Mouse (Mus musculus) right cerebral cortex, adult 2 months (tissue): ENCODE measurements around the gene Dhrs11.

Experiments
- DNase-seq, 2 experiments: peaks; one replicate each; pipeline ENCODE4 v3.0.0; 2021 to 2022; ENCODE audit warnings: low spot score in 2 of 2

The Dhrs11 gene

DNA sequence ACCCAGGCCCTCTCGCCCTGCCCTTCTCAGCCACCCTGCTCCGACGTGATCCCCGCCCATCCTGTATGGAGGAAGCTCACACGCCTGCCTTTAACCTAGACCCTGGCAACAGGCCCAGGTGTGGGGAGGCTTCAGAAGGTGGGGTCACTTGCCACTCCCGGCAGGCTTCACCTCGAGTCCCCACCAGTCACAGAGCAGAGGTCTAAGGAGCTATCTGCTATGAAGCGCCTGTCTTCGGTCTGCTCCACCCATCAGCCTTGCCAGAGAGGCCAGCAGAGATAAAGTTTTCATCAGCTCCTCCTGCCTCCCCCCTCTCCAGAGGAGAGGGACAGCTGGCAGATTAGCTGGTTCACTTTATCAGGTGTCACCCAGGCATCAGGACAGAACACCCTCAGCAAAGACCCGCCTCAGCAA lies 5.3 kb downstream of the Dhrs11 start:
- no peak for DNase-seq

DNA sequence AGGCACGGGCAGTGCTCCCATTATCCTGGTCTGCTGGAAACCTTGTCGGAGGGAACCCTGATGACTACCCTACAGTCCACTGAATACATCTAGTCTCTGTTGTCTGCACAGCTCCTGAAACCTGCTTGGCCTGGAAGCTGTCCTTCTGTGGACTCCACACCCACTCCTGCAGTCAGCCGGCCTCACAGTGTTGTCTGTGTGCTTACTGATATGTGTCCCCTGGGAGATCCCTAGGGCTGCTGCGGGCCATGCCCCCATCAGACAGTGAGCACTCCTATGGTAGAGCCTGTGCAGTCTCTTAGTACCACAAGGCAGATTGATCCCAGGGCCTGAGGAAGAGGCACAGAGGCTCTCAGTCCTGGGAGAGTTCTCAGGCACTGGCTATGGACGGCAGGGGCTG lies 6.3 kb downstream of the Dhrs11 start:
- no peak for DNase-seq

DNA sequence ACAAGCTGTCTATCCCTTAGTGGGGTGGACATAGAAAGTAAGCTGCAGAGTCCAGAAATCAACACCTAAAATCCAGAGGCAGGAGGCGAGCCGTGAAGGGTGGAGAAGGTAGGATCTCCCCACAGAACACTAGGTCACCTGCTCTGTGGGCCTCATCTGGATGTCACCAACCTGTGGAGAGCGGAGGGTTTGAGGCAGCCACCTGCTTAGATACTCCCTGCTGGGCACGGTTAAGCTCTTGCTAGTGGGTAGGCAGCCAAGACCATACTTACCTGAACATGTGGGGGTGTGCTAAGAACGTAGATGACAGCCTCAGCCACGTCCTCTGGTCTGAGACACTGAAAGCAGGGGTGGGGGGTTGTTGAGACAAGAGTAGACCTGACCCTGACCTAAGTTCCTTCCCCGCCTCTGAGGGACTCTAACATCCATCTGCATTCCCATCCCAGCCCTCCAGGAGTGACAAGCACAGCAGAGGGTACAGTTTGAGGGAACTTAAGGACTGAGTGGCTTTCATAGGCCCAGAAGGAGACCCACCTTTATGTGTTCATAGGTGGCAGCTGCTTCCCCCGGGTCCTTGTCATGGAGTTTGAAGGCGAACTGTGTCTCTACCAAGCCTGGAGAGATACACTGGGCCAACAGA lies 7.5 kb downstream of the Dhrs11 start:
- DNase-seq, result no peak

DNA sequence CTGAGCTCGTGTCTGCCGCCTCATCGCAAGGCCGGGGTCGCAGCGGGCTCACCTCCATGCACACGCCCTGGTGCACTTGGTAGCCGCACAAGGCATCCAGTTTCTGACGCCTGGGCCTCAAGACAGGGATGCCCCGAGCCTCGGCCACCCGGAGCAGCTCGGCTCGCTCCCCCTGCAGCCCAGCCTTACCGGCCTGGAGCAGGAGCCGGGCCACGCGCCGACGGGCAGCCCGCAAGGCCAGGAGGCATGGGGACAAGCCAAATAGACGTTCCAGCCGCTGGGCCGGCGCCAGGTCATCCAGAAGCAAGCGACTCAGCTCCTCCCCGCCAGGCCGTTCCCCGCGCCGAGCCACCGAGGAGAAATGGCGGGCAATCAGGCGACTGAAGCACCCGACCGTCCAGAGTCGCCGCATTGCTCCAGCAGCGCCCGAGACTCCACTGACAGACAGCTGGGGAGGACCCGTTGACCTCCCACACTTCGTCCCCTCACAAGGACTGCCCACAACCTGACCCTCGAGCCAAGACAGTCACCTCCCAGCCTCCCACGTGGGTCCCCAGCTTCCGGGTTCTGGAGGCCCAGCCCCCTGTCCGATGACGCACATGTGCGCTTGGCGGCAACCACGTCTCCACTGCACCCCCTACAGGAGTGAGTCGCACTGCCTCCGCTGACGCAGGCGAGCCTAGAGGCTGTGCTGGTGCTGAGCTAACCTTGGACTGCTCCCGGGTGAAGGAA lies 9.7 kb downstream of the Dhrs11 start, which contains the start of gene Mrm1:
TSS of gene Mrm1 (minus strand) at position 555 of the 732 bp plus-strand sequence.
- DNase-seq, result peak; percentile 94

DNA sequence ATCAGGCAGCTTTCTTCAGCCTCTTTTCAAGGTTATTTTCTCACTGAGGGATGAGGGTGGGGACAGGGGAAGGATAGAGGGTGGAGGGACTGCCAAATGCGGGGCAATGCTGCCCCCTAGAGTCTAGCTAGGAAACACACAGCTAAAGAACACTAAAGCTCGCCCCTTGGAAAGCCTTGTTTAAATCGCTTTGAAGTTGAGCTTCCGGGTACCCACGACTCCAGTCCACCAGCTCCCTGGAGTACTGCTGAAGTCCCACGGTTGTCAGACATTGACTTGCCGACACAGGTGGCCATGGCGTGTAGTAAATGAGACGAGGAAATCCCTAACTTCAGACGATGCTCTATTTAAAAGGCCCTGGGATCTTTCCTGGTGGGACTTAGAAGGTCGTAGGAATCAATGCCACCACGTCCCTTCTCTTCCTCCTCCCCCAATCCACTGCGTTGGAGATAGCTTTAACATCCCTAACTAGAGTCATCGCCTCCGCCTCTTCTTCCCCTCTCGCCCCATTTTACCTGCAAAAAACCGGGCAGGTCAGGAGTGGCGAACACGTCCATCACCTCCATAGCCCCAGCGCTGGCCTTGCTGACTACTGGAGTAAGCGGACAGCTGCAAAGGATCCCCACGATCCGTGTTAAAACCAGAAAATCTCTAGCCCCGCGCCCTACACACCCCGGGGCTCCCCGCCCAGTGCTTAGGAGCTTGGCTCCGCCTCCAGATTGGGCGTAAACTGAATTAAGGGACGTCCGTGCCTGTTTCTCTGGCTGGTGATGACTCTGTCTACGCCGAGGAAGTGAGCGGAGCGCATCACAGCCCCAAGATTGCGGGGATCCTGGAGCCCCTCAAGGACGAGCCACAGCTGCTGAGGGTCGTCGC lies 10.5 kb downstream of the Dhrs11 start:
- peak; percentile 74 to 76 for DNase-seq

DNA sequence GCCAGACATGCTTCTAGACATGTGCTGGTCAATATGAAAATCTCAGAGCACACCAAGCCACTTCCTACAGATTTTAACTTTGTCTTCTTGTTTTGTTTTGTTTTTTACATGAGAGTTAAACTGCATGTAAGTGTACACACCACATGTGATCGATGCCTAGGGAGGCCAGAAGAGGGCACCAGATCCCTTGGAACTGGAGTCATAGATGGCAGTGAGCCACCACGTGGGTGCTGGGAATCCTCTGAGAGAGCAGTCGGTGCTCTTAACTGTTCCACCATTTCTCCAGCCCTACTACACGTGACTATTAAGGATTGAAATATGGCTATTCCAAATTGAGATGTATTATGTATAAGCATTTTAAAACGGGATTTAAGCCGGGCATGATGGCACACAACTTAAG lies 11.4 kb downstream of the Dhrs11 start:
- no peak for DNase-seq

DNA sequence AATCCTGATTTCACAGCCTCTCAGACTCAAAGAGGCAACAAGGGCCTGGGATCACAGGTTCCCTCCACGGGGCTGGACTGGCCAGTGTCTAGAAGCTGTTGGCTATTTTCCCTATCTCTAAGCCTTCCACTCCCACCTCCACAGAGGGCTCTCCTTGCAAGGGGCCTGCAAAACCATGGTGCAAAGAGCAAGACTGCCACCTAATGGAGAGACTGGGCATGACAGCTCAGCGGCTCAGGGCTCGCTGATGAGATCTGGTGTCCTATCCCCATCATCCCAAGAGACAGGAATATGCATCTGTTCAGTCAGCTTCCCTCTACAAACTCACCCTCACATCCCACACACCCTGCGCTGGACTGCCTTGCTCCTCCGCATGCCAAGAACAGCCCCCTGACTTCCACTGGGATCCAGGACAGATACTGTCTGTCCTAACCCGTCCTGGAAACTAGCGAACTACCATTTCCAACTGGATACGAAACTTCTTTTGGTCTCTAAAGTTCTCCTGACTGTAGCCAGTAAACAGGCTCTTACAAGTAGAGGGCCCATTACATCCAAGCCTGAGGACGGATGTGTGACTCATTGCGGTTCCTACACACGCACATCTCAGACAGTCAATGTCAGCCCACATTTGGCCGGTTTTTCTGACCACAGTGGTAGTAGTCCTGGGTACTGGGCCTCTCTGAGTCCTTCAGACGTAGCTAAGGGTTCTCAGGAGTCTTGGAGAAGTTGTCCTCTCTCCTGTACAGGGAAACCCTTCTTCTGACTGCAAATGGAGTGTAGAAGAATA lies 14.9 kb downstream of the Dhrs11 start:
- peak; percentile 82 to 84 for DNase-seq

DNA sequence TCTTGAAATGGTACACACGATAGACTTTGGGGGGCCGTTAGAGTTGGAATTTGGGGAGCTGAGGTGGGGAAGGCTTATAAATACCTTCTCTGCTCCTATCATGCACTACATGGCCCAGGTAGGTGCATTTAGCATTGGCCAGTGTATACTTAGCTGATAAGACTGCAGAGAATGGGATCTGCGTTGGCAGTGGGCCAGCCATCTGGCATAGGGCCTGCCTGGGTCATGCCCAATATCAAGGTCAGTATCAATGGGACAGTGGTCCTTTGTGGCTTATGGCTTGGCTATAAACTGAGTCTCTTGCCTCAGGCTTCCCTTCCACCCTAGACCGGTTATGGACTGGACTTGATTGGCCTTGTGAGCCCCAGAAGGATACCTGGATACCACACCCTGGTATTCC lies 24.4 kb downstream of the Dhrs11 start:
- DNase-seq, result no peak

DNA sequence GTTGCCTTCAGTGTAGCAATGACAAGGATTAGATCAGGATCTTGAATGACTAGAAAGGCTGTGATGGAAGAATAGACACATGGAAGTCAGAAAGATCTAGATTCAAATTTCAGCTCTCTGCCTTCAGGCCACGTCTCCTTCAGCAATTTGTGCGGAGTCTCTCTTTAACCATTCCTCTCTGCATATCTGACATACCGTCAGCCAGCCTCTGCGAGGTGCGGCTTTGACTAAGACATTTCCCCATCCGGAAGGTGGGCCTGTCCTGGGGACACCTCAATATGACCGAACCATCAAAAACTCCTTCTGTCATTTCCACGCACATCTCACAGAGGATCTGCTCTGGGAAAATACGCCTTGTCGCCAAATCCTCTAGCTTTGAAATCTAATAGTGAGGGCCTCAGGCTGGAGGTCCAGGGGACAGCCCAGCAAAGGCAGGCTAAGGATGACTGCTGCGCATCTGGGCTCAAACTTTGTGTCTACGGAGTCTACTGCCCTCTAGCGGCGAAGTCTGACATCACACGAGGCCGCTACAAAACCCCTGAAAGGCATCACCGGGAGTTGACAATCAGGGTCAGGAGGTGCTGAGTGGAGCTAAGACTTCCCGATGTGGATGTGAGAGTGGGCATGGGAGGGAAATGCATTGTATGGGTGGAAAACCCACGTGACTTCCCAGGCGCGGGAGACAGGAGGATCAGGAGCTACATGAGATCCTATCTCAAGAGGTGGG lies 31.0 kb downstream of the Dhrs11 start:
- peak; percentile 76 to 84 for DNase-seq

DNA sequence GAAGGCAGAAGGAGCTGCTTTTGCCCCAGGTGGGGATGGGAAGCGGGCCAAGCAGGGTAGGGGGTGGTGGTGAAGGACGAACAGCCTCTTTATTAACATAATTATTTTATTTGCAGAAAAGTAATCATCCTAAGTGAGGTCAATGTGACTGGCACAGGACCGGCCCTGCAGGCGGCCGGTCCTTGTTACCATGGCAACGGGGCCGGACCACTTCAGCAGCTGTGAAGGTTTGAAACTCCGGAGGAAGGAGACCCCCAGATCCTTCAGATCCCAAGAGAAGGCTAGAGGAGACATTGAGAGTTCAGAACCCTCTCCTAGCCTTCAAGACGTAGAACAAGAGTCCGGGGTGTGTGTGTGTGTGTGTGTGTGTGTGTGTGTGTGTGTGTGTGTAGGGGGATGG lies 31.8 kb downstream of the Dhrs11 start:
- DNase-seq, result no peak

DNA sequence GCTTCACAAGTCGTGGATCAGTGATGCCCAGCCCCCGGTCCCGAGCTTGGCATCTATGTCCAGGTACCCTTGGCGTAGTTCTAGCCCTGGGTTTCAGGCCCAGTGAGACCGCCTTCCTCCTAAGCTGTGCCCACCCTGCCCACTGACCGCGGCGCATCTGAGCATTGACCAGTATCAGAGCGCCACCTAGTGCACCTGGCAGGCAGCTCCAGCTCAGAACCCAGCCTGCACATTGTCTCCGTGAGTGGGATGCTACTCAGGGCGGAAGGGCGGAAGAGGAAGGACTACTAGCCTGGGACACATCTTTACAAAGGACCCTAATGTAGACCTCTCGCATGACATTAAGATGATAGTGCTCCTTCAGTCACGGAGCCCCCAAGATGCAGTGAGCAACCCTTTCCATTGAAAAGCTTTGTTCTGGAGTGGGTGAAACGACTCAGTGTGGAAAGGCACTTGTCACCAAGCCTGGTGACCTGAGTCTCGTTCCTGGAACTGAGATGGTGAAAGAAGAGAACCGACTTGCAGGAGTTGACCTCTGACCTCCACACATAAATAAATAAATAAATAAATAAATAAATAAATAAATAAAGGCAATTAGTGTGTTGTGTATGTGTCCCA lies 34.2 kb downstream of the Dhrs11 start:
- DNase-seq, result peak; percentile 84 to 86

DNA sequence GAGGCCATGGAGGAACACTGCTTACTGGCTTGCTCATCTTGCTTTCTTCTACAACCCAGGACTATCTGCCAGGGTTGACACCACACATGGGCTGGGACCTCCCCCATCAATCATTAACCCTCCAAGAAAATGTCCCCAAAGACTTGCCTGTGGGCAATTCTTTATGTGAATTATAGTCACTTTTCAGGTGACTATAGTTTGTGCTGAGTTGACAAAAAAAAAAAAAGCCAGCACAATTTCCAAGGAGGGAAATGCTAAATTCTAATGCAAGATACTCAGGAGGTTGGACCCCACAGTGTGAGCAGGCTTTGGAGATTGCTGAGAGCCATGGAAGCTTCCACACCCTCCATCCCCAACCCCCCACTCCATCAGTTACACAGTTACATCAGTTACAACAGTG lies 35.2 kb downstream of the Dhrs11 start:
- DNase-seq, result no peak

DNA sequence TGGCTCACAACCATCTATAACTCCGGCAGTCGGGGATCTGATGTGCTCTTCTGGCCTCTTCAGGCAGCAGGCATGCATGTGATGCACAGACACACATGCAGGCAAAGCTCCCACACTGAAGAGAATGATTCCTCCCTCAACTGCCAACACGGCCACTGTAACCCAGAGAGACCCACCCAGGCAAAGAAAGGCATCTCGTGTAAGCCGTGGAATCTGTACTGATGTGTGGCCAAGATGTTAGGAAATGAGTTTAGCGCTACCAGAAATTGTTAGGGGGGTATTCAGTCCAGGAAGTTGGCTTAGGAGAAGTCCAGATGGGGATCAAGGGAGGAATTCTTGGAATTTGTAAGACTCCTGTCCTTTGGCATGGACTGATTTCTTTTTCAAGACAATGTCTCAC lies 38.4 kb downstream of the Dhrs11 start:
- no peak for DNase-seq

DNA sequence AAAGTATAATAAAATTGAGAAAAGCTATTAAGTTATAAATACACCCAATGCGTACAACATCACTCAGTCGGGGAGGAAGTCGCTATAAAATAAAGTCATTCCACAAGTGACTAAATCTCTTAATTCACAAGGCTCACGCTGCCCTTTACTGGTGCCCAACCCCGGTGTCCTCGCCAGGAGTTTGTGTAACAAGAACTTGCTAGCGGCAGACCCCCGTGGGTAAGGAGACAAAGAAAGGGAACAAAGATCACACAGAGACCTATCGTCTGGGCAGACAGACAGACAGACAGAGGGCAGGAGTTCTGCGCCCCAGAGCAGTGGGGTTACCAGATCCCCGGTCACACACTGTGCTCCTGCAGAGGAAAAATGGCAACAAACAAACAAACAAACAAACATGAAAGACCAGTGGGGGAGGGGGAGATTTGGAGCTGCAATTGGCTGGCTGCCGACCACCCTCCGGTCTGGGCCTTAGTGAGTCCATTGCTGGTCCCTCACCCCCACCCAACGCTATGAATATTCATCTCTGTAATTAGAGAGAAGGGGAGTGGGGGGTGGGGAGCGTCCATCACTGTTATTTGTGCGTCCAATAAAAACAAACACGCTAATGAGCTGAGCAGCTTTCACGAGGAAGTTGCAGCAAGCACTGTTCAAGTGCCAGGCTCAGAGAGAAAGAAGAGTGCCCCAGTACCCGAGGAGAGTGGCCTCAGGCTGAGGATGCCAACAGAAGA lies 48.5 kb downstream of the Dhrs11 start:
- DNase-seq, result no peak

DNA sequence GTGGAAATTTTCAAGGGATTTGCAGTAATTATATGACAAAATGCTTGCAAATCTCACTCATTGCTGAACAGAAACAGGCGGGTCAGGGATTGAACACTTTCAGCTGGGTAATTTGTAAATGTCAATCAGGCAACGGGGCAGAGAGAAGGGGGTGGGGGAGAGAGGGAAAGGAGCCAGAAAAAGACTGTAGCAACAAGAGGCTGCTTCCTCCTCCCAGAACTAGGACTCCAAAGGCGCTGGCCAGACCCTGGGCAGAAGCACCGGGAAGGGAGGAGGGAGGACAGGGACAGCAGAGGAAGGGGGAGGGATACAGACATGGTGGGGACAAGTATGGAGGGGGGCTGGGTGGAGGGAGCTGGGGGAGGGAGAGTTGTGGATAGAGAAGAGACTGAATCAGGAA lies 53.2 kb downstream of the Dhrs11 start:
- DNase-seq, result no peak

DNA sequence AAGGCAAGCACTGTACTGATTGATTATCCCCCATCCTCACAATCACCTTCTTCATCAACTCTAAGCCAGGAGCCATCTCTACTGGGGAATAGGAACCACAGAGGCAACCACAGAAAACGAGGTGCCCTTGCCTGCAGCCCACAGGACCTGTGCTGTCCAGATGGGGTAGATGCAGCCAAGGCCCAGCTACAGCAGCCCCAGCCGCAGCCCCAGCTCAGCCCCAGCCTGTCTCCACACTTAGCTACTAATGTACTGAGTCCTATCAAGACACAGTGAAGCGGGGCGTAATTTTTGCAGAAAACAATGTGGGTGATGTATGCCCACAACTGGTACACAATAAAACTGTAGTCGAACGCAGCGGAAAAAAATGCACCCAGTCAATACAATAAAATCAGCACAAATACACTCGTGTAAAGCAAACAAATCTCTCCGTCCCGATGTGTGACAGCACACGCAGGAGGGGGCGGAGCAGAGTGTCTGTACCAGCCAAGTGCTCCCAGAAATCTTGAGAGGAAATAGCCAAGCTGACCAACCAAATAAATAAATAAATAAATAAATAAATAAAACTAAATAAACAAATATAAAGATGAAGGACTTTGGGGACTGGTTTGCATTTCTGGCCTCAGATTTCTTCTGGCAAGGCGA lies 53.8 kb downstream of the Dhrs11 start:
- DNase-seq, result no peak
